Mouse (Mus musculus): ENCODE measurements at regions not wholly inside any gene's neighbourhood (a gene's known extent, or its start where the extent isn't known, plus 50 kb on each side); places are given as distances from the start of the nearest gene placed in this dataset.
A peak's percentile ranks its signal among the peaks of the same experiment; 100 is the strongest.

DNA sequence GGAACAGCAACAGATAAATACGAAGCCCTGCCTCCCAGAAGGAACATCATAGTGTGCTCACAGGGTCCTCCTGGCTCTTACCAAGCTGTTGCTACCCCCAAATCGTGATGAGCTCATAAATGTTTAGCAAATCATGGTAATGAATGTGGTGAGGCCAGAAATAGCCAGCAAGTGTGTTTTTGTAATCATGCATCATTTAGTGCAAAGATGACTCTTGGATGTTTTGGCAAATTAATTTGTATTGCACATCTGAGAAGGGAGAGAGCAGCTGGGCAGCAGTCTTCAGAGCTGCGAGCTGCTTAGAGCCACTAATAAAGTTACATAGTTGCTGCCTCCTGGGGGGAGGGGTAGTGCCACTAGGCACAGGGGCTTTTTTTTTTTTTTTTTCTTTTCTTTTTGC is 79.8 kb upstream of the 4930583I09Rik start:
- peak; percentile 51 for DNase-seq (ENCODE audit: low spot score)

DNA sequence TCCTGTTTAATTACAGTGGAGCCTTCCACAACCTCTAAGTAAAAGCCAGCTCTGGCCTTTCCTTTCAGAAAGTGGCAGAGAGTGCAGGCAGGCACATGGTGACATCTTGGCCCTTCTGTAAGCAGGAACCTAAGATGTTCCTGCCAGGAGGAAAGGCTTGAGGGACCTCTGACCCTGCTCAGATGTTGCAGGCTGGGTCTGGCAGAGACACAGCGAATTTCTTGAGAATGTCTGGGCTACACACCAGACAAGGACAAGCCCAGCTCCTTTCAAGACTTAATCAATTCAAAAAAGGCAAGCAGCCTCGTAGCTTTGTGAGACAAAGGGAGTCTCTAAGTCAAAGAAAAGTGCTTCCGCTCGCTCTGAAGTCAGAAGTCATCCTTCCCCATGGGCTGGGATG is 79.2 kb upstream of the 4930583I09Rik start:
- peak; percentile 52 for DNase-seq (ENCODE audit: low spot score)

DNA sequence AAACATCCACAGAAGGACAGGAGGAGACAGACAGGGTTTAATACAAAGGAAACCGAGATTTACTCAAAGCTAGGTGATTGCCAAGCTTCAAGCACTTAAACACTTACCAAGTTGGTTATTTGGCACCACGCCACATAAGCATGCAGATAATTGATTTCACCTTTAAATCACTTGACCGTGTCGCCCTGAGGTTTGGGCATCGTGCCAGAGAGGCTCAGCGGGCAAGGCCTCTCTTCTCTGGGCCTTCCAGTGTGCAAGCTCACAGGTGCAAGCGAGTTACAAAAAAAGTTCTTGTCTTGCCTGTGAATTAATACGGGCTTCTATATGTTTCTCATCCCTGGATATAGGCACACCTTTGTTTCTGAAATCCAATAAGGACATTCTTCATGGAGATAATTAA is 78.4 kb upstream of the 4930583I09Rik start:
- DNase-seq (ENCODE audit: low spot score), result no peak

DNA sequence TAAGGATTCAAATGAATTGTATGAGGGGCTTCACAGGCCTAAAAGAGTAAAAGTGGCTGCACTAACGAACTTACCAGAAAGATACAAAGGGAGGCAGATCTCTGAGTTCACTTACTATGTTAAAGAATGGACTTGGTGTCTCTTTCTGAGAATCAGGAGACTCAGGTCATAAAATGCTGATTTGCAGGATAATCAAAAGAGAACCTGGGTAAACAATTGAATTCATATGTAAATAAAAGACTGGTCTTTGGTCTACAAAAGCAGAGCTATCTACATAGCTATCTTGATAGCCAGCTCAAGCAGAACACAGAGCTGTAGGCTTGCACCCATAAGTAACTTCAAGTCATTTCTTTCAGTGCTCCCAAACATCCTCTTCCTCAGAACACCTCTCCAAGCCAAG is 72.8 kb upstream of the 4930583I09Rik start:
- DNase-seq (ENCODE audit: low spot score), result no peak

DNA sequence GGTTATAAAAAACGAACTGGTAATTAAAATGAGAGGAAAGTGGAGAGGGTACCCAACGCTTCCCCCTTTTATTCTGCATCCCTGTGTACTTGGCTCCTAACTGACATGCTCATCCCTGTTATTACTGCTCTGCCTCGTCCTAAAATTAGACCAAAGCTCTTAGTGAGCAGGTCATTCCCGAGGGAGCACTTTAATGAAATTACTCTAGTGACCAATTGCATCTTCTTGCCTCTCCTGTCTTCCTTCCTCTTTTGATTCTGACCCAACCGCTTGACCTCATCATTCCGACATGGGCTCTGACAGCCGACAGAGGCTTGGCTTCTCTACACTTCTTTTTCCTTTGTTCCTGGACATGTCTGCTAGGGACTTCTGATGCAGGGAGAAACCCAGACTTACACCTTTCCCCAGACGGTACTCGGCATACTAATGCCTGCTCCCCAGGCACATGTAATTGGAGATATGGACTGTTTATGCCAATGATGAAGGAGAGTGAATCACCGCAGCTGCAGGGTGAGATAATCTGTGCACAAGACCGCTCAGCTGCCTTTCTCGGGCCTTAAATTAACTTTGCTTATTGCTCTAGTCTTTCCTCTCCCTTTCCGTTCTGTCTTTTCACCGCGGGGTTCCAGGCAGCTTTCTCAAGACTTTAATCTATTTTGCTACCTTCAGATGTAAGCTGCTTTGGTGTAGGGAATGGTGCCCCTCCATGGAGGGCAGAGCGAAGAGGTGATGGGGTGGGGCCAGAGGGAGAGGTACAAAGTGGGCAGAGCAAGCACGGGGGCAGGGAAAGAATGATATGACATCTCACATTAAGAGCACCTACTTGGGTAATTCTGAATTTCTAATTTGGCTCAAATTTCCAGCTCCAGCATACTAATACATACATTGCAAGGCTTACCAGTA is 66.1 kb upstream of the 4930583I09Rik start:
- DNase-seq (ENCODE audit: low spot score), result no peak

DNA sequence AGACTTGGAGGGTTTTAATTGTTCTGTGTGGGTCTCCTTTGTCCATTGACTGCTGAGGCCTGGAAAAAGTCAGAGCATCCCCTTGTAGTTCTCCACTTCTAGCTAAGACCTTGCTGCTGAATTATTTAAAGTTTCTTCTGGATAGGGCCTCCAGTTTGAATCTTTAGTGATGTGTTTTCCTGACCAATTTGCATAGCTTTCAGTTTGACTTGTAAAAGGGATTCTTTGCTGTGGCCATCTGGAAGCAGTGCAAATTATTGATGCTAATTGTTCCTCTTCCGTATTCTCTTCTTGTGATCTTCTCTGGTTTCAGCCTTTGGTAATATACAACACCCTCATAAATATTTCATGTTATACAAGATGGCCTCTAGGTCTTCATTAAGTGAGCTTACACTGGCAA is 61.6 kb upstream of the 4930583I09Rik start:
- no peak for DNase-seq (ENCODE audit: low spot score)

DNA sequence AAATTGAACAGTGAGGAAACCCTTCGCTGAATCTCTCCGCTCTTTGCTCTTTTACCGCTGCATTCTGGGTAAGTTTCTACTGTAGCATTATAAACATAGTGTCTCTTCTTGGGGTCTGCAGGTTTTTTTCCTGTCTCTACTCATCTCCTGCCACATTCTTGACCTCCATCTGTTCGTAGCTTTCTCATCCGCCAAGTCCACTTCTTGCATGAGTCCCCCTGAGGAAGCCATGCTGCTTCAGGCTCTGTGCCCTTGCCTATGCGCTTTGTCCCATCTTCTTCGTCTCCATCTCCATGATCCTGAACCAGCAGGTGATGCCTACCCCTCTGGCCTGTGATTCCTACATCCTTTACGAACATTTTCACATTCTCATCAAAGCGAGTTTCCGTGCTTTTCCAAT is 60.0 kb upstream of the 4930583I09Rik start:
- DNase-seq (ENCODE audit: low spot score), result no peak

DNA sequence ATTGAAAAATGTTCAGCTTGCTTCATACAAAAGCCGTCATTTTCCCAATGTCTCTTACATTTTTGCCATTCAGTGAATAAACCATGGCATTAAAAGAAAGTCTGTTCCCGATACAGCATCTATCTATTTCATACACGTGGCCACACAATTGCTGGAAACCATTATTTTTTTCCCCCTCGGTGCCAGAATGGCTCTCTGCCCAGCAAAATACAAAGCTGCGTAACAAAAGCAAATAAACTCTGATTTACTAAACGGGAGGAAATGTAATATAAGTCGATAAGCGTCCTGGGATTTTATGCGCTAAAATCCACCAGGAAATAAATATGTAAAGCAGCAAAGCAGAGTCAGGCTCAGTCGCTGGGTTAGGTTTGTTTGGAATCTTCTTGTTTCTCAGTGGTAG is 59.6 kb upstream of the 4930583I09Rik start:
- no peak for DNase-seq (ENCODE audit: low spot score)

DNA sequence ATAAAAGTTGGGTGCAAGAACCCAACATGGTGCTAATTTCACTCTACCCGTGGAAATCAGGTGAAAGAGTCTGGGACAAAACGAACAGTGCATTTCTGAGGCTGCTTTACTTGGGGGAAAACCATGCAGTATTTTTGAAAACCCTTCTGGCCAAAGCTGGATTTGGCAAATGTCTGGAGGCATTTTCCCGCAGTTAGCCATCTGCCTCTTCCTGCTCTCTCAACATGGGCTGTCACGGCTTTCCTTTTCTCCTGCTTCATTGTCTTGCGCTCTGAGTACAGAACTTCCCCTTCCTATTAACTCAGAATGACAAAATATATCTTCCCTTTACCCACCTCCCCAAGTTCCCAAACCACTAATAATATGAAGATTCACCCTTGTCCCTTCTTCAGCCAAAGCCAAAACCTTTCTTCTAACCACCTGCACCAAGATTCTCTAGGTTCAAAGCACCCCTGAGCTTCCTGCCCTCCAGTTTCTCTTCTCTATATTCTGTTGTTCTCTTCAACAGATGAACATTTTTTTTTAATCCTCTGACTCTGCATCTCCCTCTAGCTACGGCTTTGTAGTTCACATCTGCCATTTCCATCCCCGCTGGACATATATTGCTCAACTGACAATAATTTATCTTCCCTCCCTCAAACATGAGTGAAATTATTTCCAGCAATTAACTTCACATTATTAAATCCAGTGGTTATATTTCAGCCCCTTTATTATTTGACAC is 57.5 kb upstream of the 4930583I09Rik start:
- no peak for DNase-seq (ENCODE audit: low spot score)

All from embryo, embryonic 10.5 days (tissue).